Mouse (Mus musculus) adipocyte (in vitro differentiated cells): Measurements from ENCODE around the gene Zfp740.
"Not testable (repeated sequence)": the region's sequence is repeated elsewhere in the genome, so short reads cannot be mapped to it uniquely, and the experiment has no call there.

Experiments
- DNase-seq: peaks from one replicate; pipeline ENCODE4 v3.0.0-alpha.2; 2016; ENCODE audit warnings: low spot score

Zfp740 gene

GRCm38 (mm10) chr15:102202971-102203834 is at the start of gene Zfp740:
Gene Zfp740 (plus strand): TSS chr15:102203249.
- peak; percentile 98 for DNase-seq

DNA sequence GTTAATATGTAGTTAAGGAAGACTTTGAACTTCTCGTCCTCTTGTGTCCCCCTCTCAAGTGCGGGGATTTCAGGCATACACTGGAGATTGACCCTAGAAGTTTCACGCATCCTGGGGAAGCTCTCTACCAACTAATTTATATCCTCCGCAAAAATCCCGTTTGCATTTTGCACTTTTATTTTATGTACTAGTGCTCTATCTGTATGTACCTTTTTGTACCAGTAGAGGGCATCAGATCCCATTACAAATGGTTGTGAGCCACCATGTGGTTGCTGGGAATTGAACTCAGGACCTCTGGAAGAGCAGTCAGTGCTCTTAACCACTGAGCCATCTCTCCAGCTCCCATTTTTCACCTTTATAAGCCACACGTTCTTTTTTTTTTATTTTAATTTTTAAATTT is 48.0 kb upstream of the Zfp740 start:
- DNase-seq = not testable (repeated sequence)

- no peak for DNase-seq
Observed at GRCm38 (mm10) chr15:102156836-102157235, 46.2 kb upstream of the Zfp740 start.

DNA sequence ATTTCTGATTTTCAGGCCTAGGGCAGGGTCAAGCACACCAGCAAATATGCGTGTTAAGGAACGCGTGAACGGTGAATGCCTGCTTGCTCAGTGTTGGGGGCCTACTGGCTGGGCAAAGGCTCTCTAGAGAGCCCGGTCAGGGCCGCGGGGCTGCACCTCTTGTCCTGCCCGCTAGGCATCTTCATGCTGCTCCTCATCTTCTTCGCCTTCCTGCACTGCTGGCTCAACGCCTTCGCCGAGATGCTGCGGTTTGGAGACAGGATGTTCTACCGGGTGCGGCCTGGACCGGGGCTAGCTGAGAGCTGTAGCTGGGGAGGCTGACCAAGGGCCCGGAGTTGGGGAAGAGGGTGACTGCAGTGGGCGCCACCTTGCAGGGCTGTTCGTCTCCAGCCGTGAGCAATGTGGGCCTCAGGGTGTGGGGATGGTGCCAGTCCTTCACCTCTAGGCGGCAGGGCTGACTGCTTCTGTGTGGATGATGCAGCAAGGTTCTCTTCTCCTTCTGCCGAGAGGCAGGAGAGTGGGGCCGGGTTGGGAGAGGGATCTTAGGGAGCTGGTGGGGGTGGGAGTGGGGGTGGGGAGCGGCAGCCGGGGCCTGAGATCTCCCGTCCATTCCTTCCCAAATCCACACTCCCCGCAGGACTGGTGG is 42.5 kb upstream of the Zfp740 start:
- no peak for DNase-seq

GRCm38 (mm10) chr15:102163900-102164693 is 39.0 kb upstream of the Zfp740 start:
- no peak for DNase-seq

DNA sequence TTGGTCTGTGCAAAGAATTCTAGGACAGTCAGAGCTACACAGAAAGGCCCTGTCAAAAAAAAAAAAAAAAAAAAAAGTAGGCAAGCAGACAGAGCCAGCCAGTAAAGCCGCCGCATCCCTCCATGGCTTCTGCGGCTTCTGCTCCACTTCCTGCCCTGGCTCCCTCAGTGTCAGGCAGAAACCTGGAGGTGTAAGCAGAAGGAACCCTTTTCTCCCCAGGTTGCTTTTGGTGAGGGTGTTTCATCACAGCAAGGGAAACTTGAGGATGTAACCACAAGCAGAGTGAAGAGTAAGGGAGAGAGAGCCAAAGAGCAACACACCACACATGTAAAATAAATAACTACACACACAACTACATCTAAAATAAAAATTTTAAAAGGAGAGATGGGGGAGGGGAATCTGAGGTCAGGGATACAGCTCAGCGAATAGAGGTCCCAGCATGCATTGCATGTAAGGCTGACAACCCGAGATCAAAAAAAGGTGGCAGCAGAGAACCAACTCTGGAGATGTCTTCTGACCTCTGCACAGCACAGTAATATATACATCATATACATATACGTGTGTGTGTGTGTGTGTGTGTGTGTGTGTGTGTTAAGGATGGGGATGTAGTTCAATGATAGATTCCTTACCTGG is 37.5 kb upstream of the Zfp740 start:
- DNase-seq = no peak

- DNase-seq = peak; percentile 70
Observed at GRCm38 (mm10) chr15:102167620-102168021, 35.4 kb upstream of the Zfp740 start.

DNA sequence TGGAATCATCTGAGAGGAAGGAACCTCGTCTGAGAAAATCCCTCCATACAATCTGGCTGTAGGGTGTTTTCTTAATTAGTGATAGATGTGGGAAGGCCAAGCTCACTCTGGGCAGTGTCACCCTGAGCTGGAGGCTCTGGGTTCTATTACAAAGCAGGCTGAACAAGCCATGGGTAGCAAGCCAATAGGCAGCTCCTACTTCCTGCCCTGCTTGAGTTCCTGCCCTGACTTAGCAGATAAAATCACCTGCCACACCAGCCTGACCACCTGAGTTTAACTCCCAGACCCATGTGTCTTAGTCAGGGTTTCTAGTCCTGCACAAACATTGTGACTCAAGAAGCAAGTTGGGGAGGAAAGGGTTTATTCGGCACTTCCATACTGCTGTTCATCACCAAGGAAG is 34.0 kb upstream of the Zfp740 start:
- no peak for DNase-seq

GRCm38 (mm10) chr15:102173581-102173980 is 29.5 kb upstream of the Zfp740 start:
- no peak for DNase-seq

DNA sequence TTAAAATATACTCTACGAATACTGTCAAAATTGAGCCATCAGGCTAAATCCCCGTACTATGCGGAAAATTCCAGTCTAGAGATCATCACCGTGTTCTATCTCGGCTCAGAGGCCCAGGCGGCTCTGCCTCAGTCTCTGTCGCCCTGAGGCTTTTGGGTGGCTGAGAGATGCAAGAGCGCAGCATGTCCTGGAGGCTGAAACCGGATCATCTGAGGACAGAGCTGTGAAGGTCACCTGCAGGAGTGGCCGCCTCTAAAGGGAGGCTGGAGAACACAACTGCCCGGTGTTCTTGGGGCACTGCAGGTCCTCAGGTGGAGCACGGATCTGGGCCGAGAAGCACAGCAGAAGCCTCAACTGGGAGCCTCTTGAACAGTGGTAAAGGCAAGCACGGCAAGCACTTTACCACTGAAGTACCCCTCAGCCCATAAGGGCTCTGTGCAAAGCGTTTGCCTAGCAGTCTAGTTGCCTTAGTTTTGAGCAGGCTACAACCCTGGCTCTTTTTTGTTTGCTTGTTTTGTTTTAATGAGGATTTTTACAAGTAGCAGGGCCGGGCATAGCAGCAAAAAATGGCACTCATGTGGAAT is 27.2 kb upstream of the Zfp740 start:
- no peak for DNase-seq

- no peak for DNase-seq
Observed at GRCm38 (mm10) chr15:102176571-102177316, 26.3 kb upstream of the Zfp740 start.

DNA sequence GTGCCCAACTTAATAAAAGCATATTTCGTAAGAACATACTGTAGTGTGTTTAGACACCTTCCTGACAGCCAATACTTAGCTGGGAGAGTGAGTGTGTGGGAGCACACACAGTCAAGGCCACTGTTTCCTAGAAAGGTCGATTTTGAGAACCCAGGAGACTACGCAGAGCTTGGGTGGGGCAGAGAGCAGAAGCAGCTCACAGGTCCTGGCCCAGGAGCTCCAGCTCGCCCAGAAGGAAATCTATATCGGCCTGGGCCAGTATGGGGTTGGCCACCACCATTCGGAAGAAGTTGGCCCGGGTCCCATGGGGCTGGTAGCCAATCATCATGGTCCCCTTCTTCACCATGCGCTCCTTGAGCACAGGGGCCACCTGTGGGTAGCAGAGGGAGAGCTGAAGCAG is 25.6 kb upstream of the Zfp740 start:
- DNase-seq = no peak

DNA sequence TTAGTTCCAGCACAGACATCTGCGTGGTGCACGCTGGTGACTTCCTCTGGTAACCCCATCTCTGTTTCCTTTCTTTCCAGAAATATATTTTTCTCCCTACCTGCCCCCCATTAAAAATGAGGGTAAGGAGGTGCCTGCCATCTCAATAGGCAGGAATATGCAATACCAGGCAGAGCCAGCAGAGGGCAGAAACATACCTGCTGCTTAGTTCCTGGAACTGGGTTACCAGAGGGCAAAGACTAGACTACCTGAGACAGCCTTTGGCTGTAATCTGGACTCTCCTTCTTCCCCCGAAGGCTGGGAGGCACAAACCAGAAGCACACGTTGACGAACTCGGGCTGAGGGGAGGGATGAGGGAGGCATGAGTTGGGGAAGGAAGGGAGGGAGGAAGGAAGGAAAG is 24.8 kb upstream of the Zfp740 start:
- DNase-seq = peak; percentile 78

GRCm38 (mm10) chr15:102179106-102179505 is 23.9 kb upstream of the Zfp740 start:
- no peak for DNase-seq

- no peak for DNase-seq
Observed at GRCm38 (mm10) chr15:102179924-102180323, 23.1 kb upstream of the Zfp740 start.

GRCm38 (mm10) chr15:102183076-102183475 is 20.0 kb upstream of the Zfp740 start:
- DNase-seq = no peak

- no peak for DNase-seq
Observed at GRCm38 (mm10) chr15:102186239-102186638, 16.8 kb upstream of the Zfp740 start.

DNA sequence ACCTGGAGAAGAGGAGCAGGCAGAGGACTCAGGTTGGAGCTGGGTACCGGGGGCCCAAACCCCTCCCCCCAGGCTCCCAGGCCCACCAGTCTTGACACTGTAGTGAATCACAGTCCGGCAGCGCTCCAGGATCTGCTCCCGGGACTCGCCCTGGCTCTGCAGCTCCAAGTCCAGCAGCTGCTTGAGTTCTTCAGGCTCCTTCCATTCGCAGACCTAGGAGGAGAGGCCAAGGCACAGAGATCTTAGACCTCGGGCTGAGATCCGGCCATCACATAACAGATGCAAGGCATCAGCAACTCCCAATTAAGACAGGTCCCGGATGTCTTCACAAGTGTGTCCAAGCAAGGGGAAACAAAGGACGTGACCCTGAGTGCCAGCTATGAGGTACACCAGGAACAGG is 15.0 kb upstream of the Zfp740 start:
- DNase-seq = no peak

GRCm38 (mm10) chr15:102188883-102189282 is 14.2 kb upstream of the Zfp740 start:
- peak; percentile 58 for DNase-seq

- no peak for DNase-seq
Observed at GRCm38 (mm10) chr15:102191699-102192098, 11.3 kb upstream of the Zfp740 start.

GRCm38 (mm10) chr15:102192271-102192812 is 10.7 kb upstream of the Zfp740 start:
- no peak for DNase-seq
